Mouse (Mus musculus) kidney, embryonic 16.5 days (tissue): ENCODE data around the gene Nyap2. TPM values are rescaled to one million over a fixed set of nuclear protein-coding genes. Genes with fewer than 3 reads are reported as not detected.
"Not testable (repeated sequence)": the region's sequence is repeated elsewhere in the genome, so short reads cannot be mapped to it uniquely, and the experiment has no call there.

Experiments used
- ATAC-seq: fragments of 200-750 bp; cut with Nextera tagmentation; 2 replicates; pipeline ENCODE4 v1.8.0; 2017; ENCODE audit warnings: moderate TSS enrichment; ENCODE audit not compliant: low FRiP score, low TSS enrichment
- H3K27ac ChIP-seq: fragments of 300-500 bp; sonication (generic); 2 replicates; pipeline ENCODE4 v1.5.1; 2014; ENCODE audit warnings: low read length
- H3K27me3 ChIP-seq: fragments of 300-500 bp; sonication (generic); 2 replicates; pipeline ENCODE4 v1.6.1; 2014; ENCODE audit warnings: low read length, control low read depth, mixed read lengths; ENCODE audit not compliant: insufficient read depth
- H3K36me3 ChIP-seq: fragments of 300-500 bp; sonication (generic); 2 replicates; pipeline ENCODE4 v1.6.1; 2014; ENCODE audit warnings: low read length, control low read depth, mixed read lengths; ENCODE audit not compliant: insufficient read depth
- H3K4me1 ChIP-seq: fragments of 300-500 bp; sonication (generic); 2 replicates; pipeline ENCODE4 v1.6.1; 2014; ENCODE audit warnings: low read length, control low read depth, mixed read lengths; ENCODE audit not compliant: insufficient read depth
- H3K4me2 ChIP-seq: fragments of 300-500 bp; sonication (generic); replicated peaks from 2 replicates; pipeline ENCODE4 v1.6.1; 2014; ENCODE audit warnings: low read depth, low read length
- H3K4me3 ChIP-seq: fragments of 300-500 bp; sonication (generic); 2 replicates; pipeline ENCODE4 v1.5.1; 2014; ENCODE audit warnings: mild to moderate bottlenecking, low read length
- H3K9ac ChIP-seq: fragments of 300-500 bp; sonication (generic); replicated peaks from 2 replicates; pipeline ENCODE4 v1.6.1; 2014; ENCODE audit warnings: low read length
- H3K9me3 ChIP-seq: fragments of 300-500 bp; sonication (generic); 2 replicates; pipeline ENCODE4 v1.6.1; 2016; ENCODE audit warnings: low read length, control low read depth
- WGBS: fragments of 180-500 bp; shearing (Covaris S2); extraction: QIAGEN DNeasy Blood & Tissue Kit; methylation state at CpG from one replicate; pipeline ENCODE4 v1.1.7; 2014; 5-methylcytosine and 5-hydroxymethylcytosine counted together
- polyA plus RNA-seq: library from polyadenylated mRNA; unstranded; fragments of >200 nt; fragmentation: Nextera tagmentation; extraction: Ambion mirVana; gene quantifications from 2 replicates; pipeline ENCODE4 v1.2.1, GENCODE M21; 2015

The Nyap2 gene
- polyA plus RNA-seq, 1 experiment from 2014 or later = 0.05 TPM

DNA sequence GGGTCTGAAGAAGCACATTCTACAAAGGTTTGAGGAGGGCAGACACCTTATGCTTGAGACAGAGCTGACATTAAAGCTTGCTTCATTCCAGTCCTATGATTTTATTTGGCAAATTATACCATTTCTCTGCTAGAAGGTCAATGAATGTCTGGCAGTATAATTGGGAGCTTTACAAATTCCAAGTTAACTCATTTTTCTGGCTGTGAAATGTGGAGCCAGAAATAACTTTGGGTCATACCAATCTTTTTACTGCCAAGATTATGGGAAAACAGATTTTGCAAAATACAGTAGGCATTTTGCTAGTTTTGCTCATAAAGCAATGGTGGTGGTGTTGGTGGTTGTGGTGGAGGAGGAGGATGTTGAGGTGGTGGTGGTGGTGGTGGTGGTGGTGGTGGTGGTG is 96.0 kb downstream of the Nyap2 start:
- H3K36me3 ChIP-seq = no peaks in the 10 kb centered on the region
- H3K4me3 ChIP-seq = no peak overlapping the region
- H3K4me1 ChIP-seq = no peaks in the 10 kb centered on the region
- H3K27ac ChIP-seq = no peak overlapping the region
- ATAC-seq = no peak
- no peaks in the 10 kb centered on the region for H3K9me3 ChIP-seq
- H3K27me3 ChIP-seq = no peaks in the 10 kb centered on the region
- no peak overlapping the region for H3K4me2 ChIP-seq
- H3K9ac ChIP-seq = no peak overlapping the region

DNA sequence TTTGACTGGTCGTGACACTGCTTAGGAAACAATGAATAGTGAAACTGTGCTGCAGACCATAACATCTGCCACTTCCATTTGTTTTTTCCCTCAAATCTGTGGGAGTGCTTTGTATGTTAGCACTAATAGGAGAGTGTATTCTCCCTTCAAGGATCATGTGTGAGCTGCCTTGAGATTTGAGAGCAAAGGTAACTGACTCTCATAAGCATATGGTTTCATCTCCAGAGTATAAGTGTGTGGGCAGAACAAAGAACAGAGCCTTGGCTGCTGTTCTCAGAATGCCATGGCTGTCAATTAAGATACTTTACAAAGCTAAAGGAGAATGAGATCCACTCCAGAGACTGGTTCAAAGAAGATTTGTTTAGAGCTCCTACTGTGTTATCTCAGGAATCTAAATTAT is 96.6 kb downstream of the Nyap2 start:
- H3K36me3 ChIP-seq = no peaks in the 10 kb centered on the region
- 88% methylated on average over 1 of the region's 1 CpGs for WGBS
- H3K4me3 ChIP-seq = no peak overlapping the region
- ATAC-seq = no peak
- no peaks in the 10 kb centered on the region for H3K27me3 ChIP-seq
- H3K9ac ChIP-seq = no peak overlapping the region
- H3K4me1 ChIP-seq = no peaks in the 10 kb centered on the region
- no peak overlapping the region for H3K4me2 ChIP-seq
- H3K9me3 ChIP-seq = no peaks in the 10 kb centered on the region
- H3K27ac ChIP-seq = no peak overlapping the region

DNA sequence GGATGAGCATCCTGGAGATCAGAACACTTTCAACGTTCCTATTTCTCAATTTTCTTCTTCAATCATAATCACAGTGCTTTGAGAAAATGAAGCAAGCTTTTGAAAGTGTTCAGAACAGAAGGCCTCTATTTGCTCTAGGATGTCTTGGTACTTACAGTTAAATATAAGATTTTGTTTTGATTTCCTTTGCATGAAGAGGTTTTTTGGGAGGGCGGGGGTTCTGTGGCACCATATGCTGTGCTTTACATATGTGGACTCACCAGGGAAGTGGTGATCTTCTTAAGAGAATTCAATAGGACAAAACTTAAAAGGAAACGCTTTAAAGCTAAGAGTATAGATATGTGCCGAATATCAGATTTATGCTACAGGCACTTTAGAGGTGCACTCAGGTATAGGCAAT is 103.0 kb downstream of the Nyap2 start:
- 93% methylated on average over 4 of the region's 4 CpGs for WGBS
- no peaks in the 10 kb centered on the region for H3K9me3 ChIP-seq

DNA sequence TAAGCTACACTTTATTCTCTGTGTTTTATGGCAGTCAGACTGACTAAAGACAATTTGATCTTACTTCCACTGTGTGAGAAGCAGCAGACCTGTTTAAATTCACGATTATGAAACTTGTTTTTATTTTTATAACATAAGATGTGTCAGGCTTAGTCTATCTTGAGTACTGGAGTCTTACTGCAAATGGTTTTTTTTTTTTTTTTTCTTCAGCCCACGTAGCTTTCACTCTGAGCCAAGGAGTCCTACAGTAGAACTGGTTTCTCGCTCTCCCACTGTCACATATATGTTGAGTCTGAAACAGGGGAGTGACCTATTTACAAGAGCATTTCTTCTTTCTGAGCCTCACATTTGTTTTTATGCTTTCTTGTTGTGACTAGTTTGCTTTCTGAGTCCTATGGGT is 103.9 kb downstream of the Nyap2 start:
- no peaks in the 10 kb centered on the region for H3K4me1 ChIP-seq
- no peaks in the 10 kb centered on the region for H3K27me3 ChIP-seq
- 71% methylated on average over 3 of the region's 3 CpGs for WGBS
- no peak overlapping the region for H3K4me3 ChIP-seq
- ATAC-seq = no peak
- no peaks in the 10 kb centered on the region for H3K9me3 ChIP-seq
- no peak overlapping the region for H3K9ac ChIP-seq
- H3K4me2 ChIP-seq = no peak overlapping the region
- no peak overlapping the region for H3K27ac ChIP-seq
- no peaks in the 10 kb centered on the region for H3K36me3 ChIP-seq

More for the DNA sequence above, 103.0 kb downstream of the Nyap2 start:
- Histone ChIP-seq H3K36me3 (no peaks in the 10 kb centered on the region), H3K9ac (no peak overlapping the region), H3K4me1 (no peaks in the 10 kb centered on the region), H3K27ac (no peak overlapping the region), H3K27me3 (no peaks in the 10 kb centered on the region), H3K4me3 (no peak overlapping the region), H3K4me2 (no peak overlapping the region)
- no peak for ATAC-seq

DNA sequence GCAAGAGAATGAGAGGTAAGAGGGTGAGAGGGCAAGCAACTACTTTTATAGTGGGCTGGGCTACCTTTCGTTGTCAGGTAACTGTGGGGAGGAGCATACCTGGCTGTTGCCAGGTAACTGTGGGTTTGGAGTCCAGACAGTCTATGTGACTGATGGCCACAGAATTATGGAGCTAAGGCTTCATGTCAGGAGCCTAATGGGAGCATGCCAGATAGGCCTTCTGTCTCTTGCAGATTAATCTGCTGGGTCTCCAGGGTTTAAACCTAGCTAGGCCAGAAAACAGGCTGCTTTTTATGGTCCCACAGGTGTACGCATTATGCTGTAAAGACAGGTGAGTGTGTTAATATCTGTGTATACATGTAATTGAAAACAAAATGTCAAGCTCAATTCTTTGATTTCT is 132.8 kb downstream of the Nyap2 start:
- no peaks in the 10 kb centered on the region for H3K9me3 ChIP-seq
- no peaks in the 10 kb centered on the region for H3K4me1 ChIP-seq
- 85% methylated on average over 2 of the region's 2 CpGs for WGBS
- no peak for ATAC-seq
- H3K36me3 ChIP-seq = no peaks in the 10 kb centered on the region
- no peak overlapping the region for H3K4me2 ChIP-seq
- no peak overlapping the region for H3K9ac ChIP-seq
- no peak overlapping the region for H3K4me3 ChIP-seq
- no peaks in the 10 kb centered on the region for H3K27me3 ChIP-seq
- no peak overlapping the region for H3K27ac ChIP-seq

DNA sequence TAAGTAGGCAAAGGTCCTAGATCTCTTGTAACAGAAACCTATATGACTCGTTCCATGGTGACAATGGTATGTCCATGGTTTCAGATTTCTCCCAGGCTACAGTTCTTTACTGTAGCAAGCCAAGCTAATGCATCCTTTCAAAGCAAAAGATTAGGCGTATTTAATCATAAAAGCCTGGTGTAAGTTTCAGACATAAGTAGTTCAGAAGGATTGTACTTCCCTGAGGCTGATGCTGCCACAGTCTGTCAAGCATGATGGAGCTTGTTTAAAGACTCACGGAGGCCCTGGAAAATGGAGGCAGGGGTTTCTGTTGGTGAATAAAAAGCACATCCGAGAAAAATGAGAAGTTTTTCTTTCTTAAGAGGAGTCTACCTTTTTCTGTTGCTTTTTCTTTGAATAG is 134.7 kb downstream of the Nyap2 start:
- H3K36me3 ChIP-seq = no peaks in the 10 kb centered on the region
- no peak overlapping the region for H3K27ac ChIP-seq
- 51% methylated on average over 4 of the region's 4 CpGs for WGBS
- H3K4me3 ChIP-seq = no peak overlapping the region
- H3K9me3 ChIP-seq = no peaks in the 10 kb centered on the region
- H3K9ac ChIP-seq = no peak overlapping the region
- no peak for ATAC-seq
- H3K4me2 ChIP-seq = no peak overlapping the region
- no peaks in the 10 kb centered on the region for H3K4me1 ChIP-seq
- no peaks in the 10 kb centered on the region for H3K27me3 ChIP-seq

DNA sequence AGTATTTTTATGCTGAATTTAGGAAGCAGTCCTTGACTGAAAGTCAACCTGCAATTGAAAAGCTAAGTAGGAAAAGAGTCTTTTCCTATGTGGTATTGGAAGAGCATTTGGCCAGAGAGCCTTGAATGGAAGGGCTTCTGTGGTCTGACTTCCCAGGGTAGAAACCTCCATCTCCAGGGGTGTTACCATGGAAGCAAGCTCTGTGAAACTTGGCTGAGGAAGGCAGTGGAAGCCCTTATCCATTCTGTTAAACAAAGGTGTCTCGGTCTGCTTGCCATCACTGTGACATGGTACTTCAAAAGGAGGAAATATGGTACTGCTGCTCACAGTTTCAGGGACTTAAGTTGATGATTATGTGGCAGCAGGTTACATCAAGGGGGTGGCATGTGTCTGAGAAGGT is 143.0 kb downstream of the Nyap2 start:
- no peak for ATAC-seq
- H3K9me3 ChIP-seq = no peaks in the 10 kb centered on the region
- H3K4me2 ChIP-seq = no peak overlapping the region
- WGBS = 83% methylated on average over 1 of the region's 1 CpGs
- no peak overlapping the region for H3K27ac ChIP-seq
- no peaks in the 10 kb centered on the region for H3K27me3 ChIP-seq
- no peak overlapping the region for H3K4me3 ChIP-seq
- H3K4me1 ChIP-seq = no peaks in the 10 kb centered on the region
- no peaks in the 10 kb centered on the region for H3K36me3 ChIP-seq
- H3K9ac ChIP-seq = no peak overlapping the region

DNA sequence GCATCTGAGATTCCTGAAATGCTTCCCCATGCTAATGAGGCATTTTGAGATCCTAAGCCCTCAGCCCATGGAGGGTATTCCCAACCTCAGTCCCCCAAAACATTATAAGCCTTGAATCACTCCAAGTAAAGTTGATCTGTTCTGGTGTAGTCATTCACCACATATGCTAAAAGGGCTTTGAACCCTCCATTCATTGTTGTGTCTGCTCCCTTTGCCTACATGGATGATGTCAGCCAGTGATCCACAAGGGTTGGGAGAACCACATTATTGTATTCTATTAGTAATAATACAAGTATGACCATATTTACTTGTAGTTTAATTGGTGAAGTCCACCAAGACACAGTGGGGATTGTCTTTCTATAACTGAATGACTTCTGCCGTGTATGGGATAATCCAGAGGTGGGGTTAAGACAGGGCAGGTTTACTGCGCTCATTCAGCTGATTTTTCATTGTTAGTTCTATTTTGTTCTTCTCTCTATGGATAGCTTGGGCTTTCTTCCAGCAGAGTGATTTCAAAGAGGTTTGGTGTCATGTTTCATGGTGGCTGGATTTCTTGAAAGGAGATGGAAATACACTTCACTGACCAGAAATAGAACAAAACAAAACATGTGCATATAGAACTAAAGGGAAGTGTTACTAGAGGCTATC is 155.1 kb downstream of the Nyap2 start:
- no peak overlapping the region for H3K27ac ChIP-seq
- H3K27me3 ChIP-seq = no peaks in the 10 kb centered on the region
- H3K36me3 ChIP-seq = no peaks in the 10 kb centered on the region
- H3K9me3 ChIP-seq = no peaks in the 10 kb centered on the region
- 38% methylated on average over 2 of the region's 2 CpGs for WGBS
- peak; percentile 19; the same call in 1 of the 2 replicates for ATAC-seq
- no peak overlapping the region for H3K9ac ChIP-seq
- H3K4me2 ChIP-seq = no peak overlapping the region
- no peaks in the 10 kb centered on the region for H3K4me1 ChIP-seq
- no peak overlapping the region for H3K4me3 ChIP-seq

DNA sequence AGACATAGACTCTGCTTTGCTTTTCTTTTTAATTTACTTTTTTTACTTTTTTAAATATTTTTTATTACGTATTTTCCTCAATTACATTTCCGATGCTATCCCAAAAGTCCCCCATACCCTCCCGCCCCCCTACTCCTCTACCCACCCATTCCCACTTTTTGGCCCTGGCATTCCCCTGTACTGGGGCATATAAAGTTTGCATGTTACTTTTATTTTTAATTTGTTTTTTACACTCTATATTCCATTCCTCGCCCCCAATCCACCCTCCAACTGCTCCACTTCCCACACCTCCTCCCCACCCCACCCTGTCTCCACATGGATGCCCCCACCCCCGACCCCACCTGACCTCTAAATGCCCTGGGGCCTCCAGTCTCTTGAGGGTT is 155.6 kb downstream of the Nyap2 start:
- H3K36me3 ChIP-seq, H3K4me3 ChIP-seq, H3K27ac ChIP-seq, H3K9me3 ChIP-seq, H3K4me1 ChIP-seq, ATAC-seq, H3K27me3 ChIP-seq, H3K4me2 ChIP-seq, H3K9ac ChIP-seq: not testable (repeated sequence)
- WGBS = 82% methylated on average over 5 of the region's 5 CpGs

DNA sequence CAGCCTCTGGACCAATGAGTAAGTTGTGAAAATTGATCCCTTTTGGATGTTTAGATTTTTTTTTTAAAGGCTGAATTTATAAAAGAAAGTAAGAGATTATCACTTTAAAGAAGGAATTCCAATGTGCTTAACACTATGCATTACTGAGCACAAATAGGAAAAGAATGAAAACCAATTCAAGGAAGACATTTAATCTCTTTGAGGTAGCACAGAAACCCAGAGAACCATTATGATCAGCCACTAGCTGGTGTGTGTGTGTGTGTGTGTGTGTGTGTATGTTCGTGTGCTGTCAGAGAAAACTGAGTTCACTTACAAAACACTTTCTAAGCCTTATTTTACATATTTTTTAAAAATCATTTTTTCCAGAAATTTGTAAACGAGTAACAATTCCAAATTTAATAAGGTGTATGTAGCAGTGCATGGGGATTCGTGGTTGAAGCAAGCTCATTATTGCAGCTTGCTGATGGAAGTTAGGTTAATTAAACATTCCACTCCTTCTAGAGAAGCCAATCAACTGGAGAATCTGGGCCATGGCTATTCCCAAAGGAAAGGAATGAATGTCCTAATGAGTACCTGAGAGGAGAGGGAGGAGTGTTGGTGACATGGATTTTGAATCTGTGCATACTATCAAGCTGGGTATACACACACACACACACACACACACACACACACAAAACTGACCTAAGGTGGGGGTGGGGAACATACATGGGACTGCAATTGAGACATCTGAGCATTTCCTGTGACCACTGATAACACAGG is 171.9 kb downstream of the Nyap2 start:
- H3K4me3 ChIP-seq = no peak overlapping the region
- H3K9ac ChIP-seq = no peak overlapping the region
- no peaks in the 10 kb centered on the region for H3K4me1 ChIP-seq
- H3K27ac ChIP-seq = no peak overlapping the region
- H3K27me3 ChIP-seq = no peaks in the 10 kb centered on the region
- no peaks in the 10 kb centered on the region for H3K36me3 ChIP-seq
- no peak overlapping the region for H3K4me2 ChIP-seq
- H3K9me3 ChIP-seq = no peaks in the 10 kb centered on the region
- 81% methylated on average over 3 of the region's 3 CpGs for WGBS
- ATAC-seq = no peak
